Mouse (Mus musculus): ENCODE results near the gene Lrrc75b. TPM values are rescaled to one million over a fixed set of nuclear protein-coding genes. Genes with fewer than 3 reads are reported as not detected.

Gene Lrrc75b
- 8.4 and 8.7 TPM in 2 replicates for polyA plus RNA-seq (2012; rRNA removed)

DNA sequence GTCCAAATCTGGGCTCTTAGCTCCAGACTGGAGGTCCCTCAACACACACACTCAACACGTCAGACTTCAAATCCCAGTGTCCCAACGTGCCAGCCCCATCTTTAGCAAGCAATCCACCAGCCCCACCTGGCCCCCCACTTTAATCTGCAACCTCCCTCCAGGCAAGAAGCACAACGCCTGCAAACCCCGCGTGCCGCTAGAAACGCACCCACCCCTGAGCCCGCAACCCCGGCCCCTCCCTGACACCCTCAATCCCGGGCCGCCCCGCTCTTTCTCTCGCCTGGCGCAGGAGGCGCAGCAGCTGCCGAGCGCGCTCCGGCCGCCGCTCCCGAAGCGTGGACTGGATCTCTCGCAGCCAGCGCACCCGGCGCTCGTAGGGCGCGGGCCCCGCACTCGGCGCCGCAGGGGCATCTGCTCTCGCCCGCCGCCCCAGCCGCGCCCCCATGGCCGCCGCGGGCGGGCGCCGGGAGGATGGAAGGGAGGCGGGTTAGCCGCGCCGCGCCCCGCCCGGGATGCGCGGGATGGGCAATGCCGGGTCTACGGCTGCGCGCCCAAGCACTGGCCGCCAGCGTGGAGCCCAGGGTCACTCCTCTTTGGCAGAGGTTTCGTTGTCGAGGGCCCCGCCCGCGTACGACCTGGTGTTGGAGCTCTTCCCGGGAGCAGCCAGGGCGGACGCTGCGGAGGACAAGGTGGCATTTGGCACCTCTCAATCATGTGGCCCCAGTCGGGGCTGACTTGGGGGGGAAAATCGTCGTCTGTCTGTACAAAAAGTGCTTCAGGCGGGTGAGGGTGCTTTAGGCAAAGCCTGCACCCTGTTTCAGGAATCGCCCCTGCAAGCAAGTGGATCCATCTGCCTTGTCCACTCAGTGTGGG, at the start of gene Lrrc75b:
Gene Lrrc75b, minus strand, starts transcription at position 655 of the 873 bp plus-strand sequence.
- DNase-seq (ENCODE audit: extremely low spot score in 1 of 2, low spot score in 1 of 2) = peak in 1 of 2 experiments; percentile 47

DNA sequence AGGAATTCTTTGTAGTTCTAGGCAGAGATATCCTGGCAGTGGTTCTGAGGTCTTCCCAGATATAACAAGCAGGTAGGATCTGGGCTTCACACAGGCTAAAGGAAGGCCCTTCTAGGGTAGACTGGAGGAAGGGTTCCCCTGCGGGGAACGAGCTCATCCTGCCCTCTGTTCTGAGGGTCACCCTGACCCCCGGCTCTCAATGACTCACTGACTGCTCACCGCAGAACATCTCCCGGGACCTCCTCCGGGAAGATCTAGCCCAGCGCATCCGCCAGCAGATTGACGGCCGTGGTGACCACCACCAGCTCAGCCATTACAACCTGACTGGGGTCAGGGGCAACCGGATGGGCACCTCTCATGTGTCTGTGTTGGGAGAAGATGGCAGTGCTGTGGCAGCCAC, 48.8 kb upstream of the Lrrc75b start:
- no peak for DNase-seq (ENCODE audit: extremely low spot score in 1 of 2, low spot score in 1 of 2)

DNA sequence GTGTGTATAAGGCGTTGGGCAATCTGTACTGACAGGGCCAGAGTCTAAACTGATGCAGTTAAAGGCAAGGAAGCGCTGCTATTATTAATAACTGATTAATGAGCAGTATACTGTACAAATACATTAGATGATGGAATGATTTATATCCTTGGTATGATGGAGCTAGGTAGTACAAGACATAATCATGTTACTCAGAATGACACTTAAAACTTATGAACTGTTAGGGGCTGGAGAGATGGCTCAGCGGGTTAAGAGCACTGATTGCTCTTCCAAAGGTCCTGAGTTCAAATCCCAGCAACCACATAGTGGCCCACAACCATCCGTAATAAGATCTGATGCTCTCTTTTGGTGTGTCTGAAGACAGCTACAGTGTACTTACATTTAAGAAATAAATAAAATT, 47.1 kb upstream of the Lrrc75b start:
- DNase-seq (ENCODE audit: extremely low spot score in 1 of 2, low spot score in 1 of 2) = no peak

DNA sequence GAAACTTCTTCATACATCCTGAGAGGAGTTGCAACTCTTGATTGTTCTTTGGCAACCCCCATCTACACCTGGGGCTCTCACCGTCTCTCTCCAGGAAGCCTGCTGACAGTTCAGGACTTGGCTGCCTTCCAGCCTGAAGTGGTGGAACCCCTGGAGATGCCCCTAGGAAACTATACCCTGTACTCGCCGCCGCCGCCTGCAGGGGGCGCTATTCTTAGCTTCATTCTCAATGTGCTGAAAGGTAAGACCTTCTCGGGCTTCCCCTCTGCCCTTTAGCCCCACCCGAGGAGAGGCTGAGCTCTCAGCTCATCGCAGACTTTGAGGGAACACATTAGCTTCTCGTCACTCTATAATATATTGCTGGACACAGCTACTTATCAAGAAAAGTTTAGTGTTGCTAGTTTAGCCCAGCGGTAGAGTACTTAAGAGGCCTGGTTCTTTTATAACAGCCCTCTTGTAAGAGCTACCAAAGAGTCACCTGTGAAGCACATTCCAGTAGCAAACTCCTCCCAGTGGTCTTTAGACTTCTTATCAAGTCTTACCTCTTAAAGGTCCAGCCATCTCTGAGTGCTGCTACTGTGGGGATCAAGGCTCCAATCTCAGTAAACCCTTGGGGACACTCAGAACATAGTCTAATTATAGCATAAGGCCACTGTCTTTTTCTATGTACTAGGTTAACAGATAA, 45.2 kb upstream of the Lrrc75b start:
- no peak for DNase-seq (ENCODE audit: extremely low spot score in 1 of 2, low spot score in 1 of 2)

DNA sequence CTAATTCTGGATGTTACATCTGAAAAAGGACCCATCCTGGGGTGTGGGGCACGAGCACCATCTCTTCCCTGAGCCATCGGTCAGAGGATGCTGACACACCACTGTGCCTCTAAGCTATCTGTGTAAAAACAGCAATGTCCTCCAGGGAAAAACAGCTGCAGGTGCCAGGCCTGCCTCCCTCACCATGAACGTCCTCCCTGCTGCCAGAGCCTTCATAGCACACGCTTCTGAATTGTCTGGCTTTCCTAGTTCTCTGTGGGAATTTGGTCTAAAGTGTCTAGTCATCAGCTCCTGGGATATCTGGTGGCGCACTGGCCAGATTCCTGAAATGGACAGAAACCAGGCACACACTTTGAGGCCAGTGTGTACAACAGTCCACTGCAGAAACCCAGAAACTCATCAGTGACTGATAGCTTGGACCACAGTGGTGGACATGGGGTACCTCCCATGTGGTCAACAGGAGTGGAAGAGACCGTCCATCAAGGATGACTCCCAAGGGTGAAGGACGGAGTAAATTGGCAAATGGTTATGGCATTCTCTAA, 40.1 kb upstream of the Lrrc75b start:
- DNase-seq (ENCODE audit: extremely low spot score in 1 of 2, low spot score in 1 of 2) = no peak

DNA sequence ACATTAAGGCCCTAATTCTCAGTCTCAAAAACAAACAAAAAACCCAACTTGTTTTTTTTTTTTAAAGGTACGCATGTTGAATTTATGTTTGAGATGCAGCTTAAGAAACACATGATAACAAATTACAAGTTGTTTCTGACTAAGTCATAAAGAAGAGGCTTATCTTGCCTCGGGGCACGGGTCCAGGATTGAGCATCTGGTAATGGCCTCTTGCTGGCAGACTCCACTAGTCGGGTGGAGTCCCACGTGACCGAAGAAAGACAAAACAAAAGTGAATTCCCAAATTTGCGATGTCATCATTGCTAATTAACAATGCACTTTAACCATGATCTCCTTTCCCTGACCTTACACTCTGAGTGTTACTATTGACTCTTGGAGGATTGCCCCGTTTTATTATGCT, 35.9 kb upstream of the Lrrc75b start:
- no peak for DNase-seq (ENCODE audit: extremely low spot score in 1 of 2, low spot score in 1 of 2)

DNA sequence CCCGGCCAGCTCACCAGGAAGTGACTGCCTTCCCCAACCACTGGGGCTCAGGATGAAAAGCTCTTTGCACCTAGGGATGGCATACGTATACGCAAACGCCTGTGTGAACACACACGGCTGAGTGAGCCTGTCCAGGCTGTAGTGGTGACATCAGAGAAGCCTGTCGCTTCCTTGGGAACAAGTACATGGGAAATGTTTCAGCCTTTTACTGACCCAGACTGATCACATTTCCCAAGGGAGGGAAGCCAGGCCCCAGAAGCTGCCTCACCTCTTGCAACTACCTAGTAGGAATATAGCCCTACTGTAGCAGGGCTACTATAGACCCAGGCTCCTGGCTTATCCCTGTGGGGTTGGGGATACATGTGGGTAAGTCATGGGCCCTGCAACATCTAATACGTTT, 32.5 kb upstream of the Lrrc75b start:
- DNase-seq (ENCODE audit: extremely low spot score in 1 of 2, low spot score in 1 of 2) = no peak

DNA sequence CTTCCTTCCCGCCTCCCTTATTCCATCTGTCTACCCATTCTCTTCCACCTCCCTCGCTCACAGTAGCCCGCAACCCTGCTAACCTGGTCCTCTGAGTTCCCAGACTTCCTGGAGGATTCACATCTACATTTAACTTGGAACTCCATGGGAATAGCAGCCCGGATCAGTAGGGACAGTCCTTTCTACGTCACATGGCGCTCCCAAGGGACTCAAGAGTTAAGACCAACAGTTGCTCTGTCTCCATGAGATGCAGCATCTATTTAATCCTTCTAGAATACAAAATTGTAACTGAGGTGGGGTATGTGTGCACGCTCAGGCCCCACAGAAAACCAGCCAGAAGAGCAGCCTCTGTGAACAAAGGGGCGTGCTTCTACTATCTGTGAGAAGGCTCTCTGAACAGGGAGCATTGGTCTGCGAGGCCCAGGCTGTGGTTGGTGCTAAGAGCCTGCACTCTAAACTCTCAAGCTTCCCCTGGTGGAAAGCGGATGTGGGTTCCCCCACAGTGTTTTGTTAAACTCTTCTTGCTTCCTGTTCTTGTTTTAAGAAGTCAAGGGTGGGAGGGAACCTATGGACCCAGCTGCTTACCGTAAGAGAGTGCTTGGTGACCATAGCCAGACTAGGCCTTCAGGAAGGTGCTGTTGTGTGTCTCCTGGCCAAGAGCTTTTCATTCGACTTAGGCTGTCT, 31.2 kb upstream of the Lrrc75b start:
- DNase-seq (ENCODE audit: extremely low spot score in 1 of 2, low spot score in 1 of 2) = peak in 1 of 2 experiments; percentile 12

DNA sequence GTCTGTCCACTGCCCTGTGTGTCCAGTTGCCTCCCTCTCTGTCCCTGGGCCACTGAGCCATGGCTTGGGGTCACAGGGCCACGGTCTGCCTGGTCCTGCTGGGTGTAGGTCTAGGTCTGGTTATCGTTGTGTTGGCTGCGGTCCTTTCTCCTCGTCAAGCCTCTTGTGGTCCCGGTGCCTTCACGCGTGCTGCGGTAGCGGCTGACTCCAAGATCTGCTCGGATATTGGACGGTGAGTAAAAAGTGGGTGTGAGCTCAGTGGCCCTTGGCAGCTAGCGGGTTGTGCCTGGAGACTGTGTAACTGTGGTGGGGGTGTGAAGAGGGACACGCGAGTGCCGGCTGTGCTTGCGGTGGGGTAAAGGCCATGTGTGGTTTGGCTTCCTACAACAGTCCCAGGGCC, 29.5 kb upstream of the Lrrc75b start:
- no peak for DNase-seq (ENCODE audit: extremely low spot score in 1 of 2, low spot score in 1 of 2)

DNA sequence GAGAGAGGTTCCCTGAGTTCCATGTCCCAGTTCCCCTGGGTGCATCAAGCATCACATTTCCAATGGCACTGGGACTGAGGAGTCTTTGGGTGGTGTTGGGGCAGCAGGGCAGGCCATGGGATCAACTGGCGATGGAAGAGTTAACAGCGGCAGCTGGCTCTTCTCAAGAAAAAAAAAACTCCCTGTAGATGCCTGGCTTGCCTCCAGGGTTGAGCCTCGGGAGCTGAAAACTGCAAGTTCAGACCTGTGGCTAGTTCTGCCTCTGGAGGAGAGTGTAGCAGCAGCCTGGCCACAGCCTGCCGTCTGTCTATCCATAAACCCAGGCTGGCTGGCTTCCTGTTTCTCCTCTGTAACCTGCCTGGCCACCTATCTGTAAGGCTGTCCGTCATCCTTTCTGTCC, 29.0 kb upstream of the Lrrc75b start, which contains the start of gene Ggt5:
Gene Ggt5, plus strand, starts transcription at position 212 of the 400 bp plus-strand sequence.
- DNase-seq (ENCODE audit: extremely low spot score in 1 of 2, low spot score in 1 of 2) = no peak

DNA sequence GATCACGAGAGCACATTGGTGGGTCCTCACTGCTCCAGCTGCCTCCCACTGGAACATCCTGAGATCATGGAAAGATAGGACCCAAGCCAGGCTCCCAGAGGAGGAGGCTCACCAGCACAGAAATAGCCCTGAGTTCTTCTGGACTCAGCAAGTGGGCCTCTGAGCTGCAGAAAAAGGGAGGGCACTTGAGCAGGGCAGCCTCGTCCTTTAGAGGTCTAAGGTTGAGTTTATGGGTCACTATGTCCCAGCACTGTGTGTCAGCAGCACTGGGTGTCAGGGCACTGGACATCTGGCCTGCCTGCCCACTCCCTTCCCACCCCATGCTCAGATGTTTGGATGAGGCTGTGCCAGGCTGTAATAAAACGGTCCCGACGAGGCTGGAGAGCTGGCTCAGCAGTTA, 28.2 kb upstream of the Lrrc75b start:
- DNase-seq (ENCODE audit: extremely low spot score in 1 of 2, low spot score in 1 of 2) = no peak

DNA sequence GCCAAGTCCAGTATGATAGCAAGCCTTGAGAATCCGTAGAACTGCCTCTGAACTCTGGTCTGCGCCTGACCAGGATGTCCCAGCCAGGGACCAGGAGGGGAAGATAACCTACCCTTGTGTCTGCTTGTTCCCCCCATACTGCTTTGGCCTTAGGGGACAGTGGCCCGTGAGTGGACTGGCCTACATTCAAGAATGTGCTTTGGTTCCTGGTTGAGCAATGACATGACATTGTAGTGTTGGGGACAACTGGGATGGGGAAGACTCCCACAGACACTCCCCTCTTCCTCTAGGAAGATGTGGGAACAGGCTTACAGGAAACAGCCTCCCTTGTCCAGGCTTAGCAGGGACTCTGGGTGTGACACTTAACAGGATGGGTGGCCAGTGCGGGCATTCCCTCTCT, 27.7 kb upstream of the Lrrc75b start:
- DNase-seq (ENCODE audit: extremely low spot score in 1 of 2, low spot score in 1 of 2) = no peak

DNA sequence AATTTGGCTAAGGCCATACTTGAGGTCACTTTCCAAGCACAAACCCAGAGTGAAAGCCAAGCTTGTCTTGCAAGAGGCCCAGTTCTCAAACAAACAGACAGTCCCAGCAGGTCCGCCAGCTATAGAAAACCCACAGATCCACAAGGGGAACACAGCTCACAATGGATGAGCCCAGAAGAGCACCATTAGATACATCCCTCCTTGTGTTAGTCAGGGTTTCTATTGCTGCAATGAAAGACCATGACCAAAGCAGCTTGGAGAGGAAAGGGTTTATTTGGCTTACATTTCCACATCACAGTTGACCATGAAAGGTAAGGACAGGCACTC, 26.4 kb upstream of the Lrrc75b start:
- DNase-seq (ENCODE audit: extremely low spot score in 1 of 2, low spot score in 1 of 2) = no peak

DNA sequence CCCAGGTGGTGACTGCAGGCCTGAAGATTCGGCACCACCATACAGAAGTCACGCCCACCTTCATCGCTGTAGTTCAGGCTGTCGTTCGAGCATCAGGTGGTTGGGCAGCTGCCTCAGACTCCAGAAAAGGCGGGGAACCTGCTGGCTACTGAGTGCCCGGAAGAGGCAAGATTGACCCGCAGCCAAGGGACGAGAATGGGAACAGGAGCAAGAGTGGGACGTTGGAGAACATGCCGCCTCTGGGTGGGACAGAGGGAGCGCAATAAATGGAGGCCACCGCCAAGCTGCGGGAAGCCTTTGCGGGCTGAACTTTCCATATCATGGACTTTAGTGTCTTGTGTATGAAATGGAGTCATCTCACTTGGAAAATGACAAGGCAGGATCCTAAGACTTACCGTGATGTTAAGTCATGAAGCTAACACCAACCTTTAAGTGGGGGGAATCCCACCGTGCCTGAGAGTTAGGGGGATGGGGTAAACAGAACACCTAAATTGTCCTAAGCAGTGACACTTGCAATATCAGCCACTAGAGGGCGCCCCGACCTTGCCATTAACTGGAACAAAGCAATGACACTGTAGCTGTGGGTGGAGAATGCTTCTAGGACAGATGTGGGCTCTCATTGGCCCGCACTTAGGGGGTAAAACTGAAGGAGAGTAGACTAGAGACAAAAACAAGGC, 25.9 kb upstream of the Lrrc75b start:
- peak; percentile 77 to 97 for DNase-seq (ENCODE audit: extremely low spot score in 1 of 2, low spot score in 1 of 2)

DNA sequence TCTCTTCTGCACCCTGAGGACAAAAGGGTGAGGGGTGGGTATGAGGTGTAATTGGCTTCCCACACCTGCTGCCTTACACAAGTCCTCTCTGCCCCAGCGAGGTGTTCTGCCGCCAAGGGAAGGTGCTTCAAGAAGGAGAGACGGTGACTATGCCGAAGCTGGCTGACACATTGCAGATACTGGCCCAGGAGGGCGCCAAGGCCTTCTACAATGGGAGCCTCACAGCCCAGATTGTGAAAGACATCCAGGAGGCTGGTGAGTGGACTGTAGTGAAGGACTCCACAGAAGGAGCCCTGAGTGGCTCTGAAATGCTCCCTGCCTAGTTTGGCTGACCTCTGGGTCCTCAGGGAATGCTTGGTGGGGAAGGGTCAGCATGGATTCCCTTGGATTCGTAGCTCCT, 19.0 kb upstream of the Lrrc75b start:
- no peak for DNase-seq (ENCODE audit: extremely low spot score in 1 of 2, low spot score in 1 of 2)

DNA sequence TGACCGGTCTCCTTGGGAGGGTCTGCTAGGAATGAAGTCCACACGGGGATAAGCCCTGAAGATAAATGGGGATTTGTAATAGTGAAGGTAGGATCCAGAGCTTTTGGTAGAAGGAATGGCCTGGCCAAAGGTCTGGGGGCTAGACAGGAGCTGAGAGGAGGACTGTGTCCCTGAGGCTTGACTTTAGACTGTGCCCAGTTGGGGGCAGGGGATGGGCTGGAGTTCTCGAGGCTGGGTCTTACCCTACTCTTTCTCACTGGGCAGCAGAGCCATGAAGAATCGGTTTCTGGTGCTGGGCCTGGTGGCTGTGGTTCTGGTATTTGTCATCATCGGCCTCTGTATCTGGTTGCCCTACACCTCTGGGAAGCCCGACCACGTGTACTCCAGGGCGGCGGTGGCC, 13.8 kb upstream of the Lrrc75b start:
- DNase-seq (ENCODE audit: extremely low spot score in 1 of 2, low spot score in 1 of 2) = no peak

DNA sequence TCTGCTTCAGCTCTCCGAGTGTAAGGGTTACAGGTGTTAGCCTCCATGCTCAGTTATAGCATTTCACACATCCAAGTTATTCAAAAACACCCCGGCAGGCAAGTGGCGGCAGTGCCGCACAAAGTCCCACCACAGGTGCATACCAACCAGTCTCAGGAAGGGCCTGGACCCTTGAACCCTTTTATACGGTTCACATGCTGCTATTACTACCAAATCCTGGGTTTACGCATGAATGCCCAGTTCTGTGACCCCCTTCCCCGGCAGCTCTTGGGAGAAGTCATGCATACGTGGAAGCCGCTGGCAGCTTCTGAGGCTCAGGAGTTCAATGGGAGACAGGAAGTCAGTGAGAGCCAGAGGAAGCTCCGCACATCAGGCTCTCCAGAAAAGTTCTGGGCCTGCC, 13.1 kb upstream of the Lrrc75b start:
- DNase-seq (ENCODE audit: extremely low spot score in 1 of 2, low spot score in 1 of 2) = no peak

DNA sequence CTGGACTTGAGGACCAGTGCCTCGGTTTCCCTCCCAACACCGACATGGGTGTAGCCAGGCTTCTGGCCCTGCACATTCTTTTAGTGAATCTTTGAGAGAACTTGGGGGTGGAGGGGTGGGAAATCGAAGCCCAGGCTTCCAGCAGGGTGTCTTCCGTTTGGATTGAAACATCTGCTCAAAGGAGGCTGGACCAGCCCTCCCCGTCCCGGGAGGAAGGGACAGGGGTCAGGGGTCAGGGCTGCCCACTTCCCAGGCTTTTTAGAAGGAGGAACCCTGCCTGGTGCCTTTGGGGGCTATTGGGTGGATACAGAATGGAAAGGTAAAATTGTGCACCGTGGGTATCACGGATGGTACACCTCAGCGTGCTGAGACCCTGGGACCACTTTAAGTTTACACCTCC, 11.8 kb upstream of the Lrrc75b start:
- DNase-seq (ENCODE audit: extremely low spot score in 1 of 2, low spot score in 1 of 2) = no peak

DNA sequence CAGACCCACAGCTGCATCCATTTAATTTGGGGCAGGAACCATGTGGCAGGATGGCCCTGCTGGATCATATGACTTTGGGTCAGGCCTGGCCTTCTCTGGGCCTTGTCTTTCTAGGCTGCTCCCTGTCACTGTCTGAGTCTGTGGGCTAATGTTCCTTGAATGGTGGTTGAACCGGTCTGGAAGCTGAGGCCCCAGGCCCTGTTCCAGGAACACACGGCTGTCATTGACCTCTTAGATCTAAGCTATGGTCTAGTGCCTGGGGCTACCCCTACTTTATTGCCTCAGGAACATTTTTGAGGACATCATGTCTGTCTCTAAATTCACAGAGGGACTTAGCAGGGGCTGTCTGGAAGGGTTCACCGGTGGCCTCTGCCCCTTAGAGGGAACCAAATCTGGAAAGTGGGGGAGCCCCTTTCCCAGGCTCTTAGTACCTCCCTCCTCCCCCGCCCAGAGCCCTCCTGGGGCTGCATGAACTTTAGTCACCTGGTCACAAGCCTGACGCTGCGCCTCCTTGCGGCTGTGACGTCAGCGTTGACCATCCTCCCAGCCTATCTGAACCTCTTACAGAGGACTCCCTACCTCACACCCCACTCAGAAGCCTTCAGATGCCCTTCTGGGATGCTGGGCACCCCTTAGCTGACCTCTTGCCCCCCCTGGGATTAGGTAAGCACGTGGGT, 11.0 kb upstream of the Lrrc75b start:
- no peak for DNase-seq (ENCODE audit: extremely low spot score in 1 of 2, low spot score in 1 of 2)

DNA sequence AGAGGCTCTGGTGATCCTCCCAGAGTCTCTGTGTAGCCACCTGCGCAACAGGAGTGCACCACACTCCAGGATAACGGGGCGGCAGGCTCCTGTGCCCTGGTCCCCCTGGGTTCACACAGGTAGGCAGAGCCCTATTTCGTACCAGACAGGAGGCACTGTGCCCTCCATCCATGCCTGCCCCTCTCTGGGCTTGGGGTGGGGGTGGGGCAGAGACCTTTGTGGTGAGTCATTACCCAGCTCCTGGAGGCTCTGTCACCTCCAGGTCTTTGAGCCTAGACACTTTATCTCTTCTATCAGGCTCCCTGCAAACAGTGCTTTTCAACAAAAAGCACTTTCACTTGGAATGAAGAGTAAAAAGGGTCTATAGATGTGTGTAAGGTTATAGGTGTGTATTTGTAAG, 8.7 kb upstream of the Lrrc75b start:
- no peak for DNase-seq (ENCODE audit: extremely low spot score in 1 of 2, low spot score in 1 of 2)

All from frontal cortex, adult 2 months (tissue).